Mouse (Mus musculus) urinary bladder, adult 2 months (tissue): ENCODE results near the gene Ubxn11. TPM values are rescaled to one million over a fixed set of nuclear protein-coding genes. Genes with fewer than 3 reads are reported as not detected.

Source experiments
- DNase-seq: peaks from one replicate; pipeline ENCODE4 v3.0.0; 2022; ENCODE audit warnings: low spot score
- polyA plus RNA-seq: library from polyadenylated mRNA; depleted of rRNA; stranded (reverse); fragments of >200 nt; gene quantifications from 2 replicates; pipeline ENCODE4 v1.2.3, GENCODE M21; 2012; rRNA removed

Ubxn11 gene
- polyA plus RNA-seq, result 4.1 and 4.2 TPM in 2 replicates

GRCm38 (mm10) chr4:134101979-134102741 is at the start of gene Ubxn11:
Gene Ubxn11 (plus strand): TSS chr4:134102570.
- DNase-seq, result peak; percentile 56

GRCm38 (mm10) chr4:134053538-134053937 is 48.8 kb upstream of the Ubxn11 start, which contains the start of gene Zfp683:
Gene Zfp683 (plus strand): TSS chr4:134053838.
- no peak for DNase-seq

DNA sequence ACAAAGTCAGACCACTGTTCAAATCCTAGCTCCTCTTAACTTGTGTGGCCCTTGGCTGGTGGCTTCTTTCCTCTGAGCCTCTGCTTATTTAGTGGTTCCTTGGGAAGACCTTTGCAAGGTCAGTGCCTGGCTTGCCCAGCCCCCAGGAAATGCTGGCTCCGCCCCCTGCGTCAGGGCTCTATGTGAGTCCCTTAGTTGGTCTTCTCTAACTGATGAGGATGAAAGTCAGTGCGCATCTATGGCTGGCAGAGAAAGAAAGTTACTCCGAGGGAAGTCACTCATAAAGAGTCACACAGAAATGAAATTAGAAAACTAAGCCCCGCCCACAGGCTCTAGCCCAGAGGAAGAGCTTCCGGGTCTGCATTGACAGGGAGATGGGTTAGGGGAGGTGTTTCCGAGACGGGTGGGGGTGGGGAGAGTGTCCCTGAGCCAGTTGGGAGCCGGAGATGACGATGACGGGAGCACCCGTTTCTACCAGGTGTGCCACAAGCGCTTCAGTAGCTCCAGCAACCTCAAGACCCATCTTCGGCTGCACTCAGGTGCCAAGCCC is 44.1 kb upstream of the Ubxn11 start:
- no peak for DNase-seq

DNA sequence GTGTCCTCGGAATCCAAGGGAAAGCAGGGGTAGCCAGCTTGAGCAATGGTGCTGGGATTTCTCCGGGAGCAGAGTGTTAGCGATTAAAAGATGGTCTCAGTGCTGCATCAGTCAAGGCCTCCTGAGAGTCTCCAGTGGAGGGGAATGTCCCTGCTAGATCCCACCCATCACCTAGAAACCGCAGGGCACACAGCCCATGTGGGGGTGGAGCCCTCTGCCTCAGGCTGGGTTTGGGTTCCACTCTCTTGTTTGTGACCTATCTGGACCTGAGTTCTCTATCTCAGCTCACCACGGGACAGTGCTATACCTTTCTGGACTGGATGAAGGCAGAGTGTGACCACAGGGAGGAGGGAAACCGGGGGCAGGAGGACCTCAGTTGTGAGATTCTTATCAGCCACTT is 43.5 kb upstream of the Ubxn11 start:
- DNase-seq, result no peak

DNA sequence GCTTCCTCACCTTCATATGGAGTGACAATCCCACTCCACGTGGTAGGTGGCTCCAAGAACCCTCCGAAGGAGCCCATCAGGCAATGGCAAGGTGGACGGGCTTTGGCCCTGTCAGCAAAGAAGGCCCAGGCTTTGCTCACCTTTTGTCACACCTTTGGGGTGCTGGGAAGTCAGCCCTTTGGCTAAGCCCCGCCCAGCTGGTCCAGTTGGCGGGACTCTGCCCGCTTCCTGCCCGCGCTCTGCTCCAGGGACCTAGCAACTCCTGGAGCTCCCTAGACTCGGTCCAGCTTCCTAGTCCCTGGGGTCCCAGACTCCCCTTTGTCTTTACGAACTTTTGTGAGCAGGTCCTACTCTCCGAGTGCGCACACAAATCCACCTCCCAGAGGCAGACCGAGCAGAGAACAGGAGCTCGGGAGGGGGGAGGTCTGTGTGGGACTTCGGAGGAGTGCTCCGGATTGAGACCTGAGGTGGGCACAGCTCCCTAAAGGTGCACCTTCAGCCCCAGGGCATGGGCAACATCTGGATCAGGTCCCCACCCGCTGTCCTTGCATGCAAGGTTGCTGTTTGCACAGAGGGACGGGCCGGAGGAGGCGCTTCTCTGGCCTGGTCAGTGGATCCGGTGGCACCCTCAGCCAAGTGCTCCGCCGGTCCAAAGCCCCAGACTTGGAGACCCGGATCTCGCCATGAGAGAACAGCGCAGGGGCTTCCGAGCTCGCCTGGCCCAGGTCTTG is 42.1 kb upstream of the Ubxn11 start, which contains the start of gene Crybg2:
Gene Crybg2 (plus strand): TSS at position 681 of the 731 bp plus-strand sequence.
- DNase-seq, result no peak

GRCm38 (mm10) chr4:134061166-134061830 is 41.1 kb upstream of the Ubxn11 start:
- DNase-seq, result no peak

DNA sequence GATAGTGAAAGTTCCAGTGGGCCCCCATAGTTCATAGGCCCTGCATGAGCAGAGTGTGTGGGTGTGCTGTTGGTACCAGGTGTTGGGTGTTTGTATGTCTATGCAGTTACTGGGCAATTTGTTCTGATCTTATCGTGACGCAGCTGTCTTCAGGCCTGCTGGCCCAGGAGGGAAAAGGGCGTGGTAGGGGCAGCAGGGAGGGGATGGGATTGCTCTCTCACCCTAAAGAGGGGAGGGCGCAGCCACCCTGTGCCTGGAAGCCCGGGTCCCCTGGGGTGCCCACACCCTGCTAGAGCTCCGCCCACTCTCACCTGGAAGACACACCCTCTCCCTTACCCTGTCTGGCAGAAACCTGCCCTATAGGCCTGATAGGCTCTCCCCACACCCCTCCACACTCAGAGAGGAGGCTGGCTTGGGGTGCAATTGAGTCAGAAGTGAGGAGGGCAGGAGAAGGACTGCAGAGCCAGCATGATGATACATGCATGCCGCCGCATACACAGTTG is 40.4 kb upstream of the Ubxn11 start:
- DNase-seq, result no peak

GRCm38 (mm10) chr4:134062561-134062960 is 39.8 kb upstream of the Ubxn11 start:
- no peak for DNase-seq

DNA sequence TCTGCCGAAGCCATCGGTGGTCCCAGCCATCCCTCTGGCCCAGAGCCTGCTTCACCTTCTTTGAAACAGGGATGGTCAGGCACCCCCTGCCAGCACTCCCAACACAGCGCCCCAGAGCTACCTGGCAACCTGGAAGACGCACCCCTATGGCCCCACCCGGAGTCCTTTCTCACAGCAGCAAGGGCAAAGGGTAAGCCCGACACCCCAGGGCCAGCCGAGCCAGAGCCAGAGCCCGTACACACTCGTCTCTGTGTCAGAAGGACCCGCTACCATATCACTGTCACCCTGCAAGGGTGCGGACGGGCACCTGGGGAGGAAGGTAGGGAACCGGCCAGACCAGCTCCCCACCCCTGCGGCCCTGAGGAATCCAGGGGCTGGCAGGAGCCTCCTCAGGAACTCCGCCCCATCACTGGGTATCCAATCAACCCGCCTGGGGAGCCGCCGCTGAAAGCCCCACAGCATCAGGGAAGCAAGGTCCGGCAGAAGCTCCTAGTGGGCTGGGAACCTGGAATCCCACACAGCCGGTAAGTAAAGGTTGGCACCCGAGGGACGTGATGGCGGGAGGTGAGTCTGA is 36.9 kb upstream of the Ubxn11 start:
- peak; percentile 55 for DNase-seq

DNA sequence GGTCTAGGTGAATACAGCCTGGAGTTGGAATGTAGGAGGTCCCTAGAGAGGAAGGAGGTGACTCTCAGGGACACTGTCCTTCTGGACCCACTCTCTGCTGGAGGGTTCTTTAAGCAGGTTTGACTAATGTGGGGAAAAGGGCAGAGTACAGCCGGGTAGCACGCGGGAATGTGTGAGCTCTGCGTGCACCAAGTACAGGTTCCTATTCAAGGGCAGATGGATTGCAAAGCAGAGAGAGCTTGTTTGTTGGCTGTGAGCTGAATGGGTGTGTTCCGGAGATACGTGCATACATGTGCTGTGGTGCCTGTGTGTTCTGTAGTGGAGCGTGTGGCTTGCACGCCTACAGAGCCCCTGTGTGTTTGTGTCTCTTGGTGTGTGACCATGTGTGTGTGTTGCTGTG is 35.0 kb upstream of the Ubxn11 start:
- DNase-seq, result no peak

DNA sequence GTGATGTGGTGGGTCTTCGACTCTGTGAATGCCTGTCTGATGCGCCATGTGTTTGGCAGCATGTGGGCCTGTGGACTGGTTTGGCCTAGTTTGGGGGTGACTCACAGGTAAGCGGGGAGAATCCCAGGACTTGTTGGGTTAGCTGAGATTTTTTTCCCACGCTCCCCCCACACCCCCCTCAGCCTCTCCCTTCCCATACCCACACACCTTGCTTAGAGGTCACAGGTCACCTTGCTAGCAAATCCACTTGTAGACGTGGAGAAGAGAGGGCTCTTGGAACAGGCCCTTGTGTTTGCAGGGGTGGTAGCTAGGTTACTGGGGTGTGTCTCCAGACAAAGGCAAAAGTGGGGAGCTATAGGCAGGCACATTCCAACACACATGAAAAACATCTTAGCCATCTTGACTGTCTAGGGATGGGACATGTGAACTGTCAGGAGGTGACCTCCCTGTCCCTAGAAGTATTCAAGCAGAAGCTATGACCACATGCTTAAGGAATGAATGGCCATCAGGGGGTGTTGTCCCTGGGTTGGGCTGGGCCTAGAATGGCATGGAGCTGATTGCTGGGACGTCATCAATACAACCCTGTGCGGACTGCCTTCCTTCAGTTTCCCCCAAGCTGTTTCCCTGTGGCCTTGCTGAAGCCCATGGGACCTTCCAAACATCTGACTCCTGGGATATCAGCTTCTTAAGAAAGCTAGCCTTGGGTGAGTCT is 34.4 kb upstream of the Ubxn11 start:
- DNase-seq, result no peak

GRCm38 (mm10) chr4:134068793-134069580 is 33.4 kb upstream of the Ubxn11 start:
- DNase-seq, result no peak

DNA sequence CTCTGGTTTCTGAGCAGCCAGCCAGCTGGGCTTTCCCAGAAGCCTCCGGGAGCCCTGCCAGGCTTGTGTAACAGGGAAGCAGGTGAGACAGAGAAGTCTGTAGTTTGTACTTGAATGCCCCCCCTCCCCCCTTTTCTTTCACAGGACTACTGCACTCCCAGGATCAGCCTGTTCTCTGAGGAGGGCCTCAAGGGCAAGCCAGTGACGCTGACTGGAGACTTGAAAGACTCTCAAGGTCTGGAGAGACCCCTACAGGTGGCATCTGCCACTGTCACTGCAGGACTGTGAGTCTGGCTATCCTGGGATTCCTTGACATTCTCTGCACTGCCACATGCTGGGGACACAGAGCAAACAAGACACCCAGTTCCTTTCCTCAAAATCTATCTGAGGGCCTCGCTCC is 23.7 kb upstream of the Ubxn11 start:
- DNase-seq, result no peak

- no peak for DNase-seq
Measured at GRCm38 (mm10) chr4:134080674-134081073, 21.7 kb upstream of the Ubxn11 start.

DNA sequence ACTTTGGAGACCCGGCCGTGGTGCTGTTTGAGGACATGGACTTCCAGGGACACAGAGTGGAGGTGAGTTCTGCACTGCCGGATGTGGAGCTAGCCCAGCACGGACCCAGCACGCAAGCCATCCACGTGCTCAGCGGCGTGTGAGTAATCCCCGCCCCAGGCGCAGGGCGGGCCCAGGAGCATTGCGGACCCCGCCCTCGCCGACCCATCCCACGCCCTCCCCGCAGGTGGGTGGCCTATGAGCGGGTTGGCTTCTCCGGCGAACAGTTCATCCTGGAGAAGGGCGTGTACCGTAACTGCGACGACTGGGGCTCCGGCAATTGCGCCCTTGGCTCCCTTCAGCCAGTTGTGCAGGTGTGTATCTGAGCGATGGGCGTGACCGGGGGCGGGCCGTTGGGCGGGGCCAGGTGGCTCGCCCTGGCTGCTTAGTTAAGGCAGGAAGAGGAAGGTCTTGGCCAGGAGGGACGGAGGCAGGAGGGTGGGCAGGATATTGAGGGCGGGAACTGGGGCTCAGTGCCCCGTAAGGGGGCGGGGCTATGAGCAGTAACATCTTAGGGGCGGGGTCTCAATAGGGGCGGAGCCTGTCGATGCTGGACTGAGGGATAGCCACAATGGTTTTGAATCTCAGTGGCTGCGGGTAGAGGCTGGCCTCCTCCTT is 20.5 kb upstream of the Ubxn11 start:
- DNase-seq, result peak; percentile 52

DNA sequence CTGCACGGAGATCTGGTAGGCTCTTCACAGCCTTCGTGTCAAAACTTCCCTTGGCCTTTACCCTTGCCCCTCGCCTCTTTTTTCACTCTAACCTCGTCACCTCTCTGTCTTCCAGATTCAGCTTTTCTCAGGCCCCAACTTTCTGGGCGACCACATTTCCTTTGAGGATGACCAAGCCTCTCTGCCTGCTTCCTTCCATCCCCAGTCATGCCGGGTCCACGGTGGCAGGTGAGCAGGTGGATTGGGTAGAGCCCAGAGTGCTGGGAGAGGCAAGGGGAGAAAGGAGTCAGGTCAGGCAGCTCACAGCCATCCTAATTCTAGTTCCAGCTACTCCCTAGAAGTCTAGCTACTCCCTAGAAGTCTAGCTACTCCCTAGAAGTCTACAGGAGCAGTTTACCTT is 19.9 kb upstream of the Ubxn11 start:
- no peak for DNase-seq

DNA sequence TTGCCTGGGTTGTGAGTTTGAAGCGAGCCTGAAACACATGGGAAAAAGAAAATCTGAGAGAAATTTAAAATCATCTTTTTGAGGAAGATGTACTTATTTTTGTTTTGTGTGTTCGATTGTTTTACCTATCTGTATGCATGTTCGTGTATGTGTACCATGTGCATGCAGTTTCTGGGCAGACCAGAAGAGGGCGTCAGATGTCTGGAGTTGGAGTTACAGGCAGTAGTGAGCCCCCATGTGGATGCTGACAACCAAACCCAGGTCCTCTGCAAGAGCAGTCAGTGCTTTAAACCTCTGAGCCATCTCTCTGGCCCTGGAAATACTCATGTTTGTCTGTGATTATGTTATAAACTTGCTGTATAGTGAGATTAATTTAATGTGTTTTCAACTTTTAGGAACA is 17.4 kb upstream of the Ubxn11 start:
- DNase-seq, result no peak

DNA sequence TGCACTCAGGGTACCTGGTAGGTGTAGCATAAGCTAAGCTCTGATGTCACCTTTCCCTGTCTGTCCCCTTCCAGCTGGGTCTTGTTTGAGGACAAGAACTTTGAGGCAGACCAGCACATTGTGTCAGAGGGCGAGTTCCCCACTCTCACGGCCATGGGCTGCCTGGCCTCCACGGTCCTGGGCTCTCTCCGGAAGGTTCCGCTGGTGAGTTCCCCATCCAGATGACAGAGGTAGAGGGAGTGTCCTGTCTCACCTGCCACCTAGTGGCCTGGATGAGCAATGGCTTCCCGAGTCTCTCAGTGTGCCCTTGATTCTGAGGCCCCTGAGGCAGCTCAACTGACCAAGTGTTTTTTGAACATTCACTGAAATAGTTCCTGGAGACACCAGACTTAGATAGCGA is 15.0 kb upstream of the Ubxn11 start:
- DNase-seq, result no peak

DNA sequence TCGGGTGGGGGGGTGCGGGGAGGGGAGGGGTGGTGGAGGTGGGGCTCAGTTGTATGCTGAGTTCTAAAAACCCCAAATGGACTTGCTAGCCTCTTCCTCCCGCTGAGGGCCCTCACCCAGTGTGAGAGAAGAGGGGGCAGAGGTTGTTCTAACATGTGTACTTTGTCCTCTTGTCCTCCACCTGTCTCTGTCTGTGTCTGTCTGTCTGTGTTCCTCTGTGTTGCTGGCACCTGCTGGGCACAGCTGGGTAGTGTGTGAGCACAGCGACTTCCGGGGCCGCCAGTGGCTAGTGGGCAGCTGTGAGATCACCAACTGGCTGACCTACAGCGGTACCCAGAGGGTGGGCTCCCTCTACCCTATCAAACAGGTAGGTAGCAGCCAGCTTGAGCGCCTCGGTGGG is 13.3 kb upstream of the Ubxn11 start:
- DNase-seq, result no peak
